Mouse (Mus musculus) limb, embryonic 10.5 days (tissue): ENCODE measurements around the gene Tubb2b. TPM values are rescaled to one million over a fixed set of nuclear protein-coding genes. Genes with fewer than 3 reads are reported as not detected.

ENCODE experiments used
- polyA plus RNA-seq: library from polyadenylated mRNA; unstranded; fragments of >200 nt; fragmentation: Nextera tagmentation; extraction: Ambion mirVana; gene quantifications from 2 replicates; pipeline ENCODE4 v1.2.1, GENCODE M21; 2016

The Tubb2b gene
- polyA plus RNA-seq, 1 experiment from 2014 or later = 15.6 TPM

Other genes with a start within 250 kb of the Tubb2b start
- 0.61 and 0.80 TPM in 2 replicates for gene Serpinb6c, start 224.8 kb downstream of the Tubb2b start, polyA plus RNA-seq
- 20.0 and 23.0 TPM in 2 replicates for gene Nqo2, start 165.8 kb downstream of the Tubb2b start, polyA plus RNA-seq
- gene Ripk1, start 128.1 kb downstream of the Tubb2b start, polyA plus RNA-seq = 9.0 and 9.7 TPM in 2 replicates
- gene Serpinb6a, start 127.7 kb downstream of the Tubb2b start, polyA plus RNA-seq = 26.4 and 35.7 TPM in 2 replicates
- gene Bphl, start 92.9 kb downstream of the Tubb2b start, polyA plus RNA-seq = 30.6 and 33.6 TPM in 2 replicates
- 44.3 and 44.7 TPM in 2 replicates for gene Tubb2a, start 52.5 kb downstream of the Tubb2b start, polyA plus RNA-seq
- gene Psmg4, start 32.5 kb upstream of the Tubb2b start, polyA plus RNA-seq = 80.5 and 83.3 TPM in 2 replicates
- gene Slc22a23, start 214.7 kb upstream of the Tubb2b start, polyA plus RNA-seq = 1.7 and 1.8 TPM in 2 replicates